Comparison of ENCODE assay signal across 8 mouse cellular contexts in genomic region chr12:80258520-80259215, GRCm38 (mm10). TPM values are rescaled to one million over a fixed set of nuclear protein-coding genes. Genes with fewer than 3 reads are reported as not detected.
DNase-seq lines count a peak whose midpoint lies in the region; ATAC-seq and TF ChIP-seq lines count a peak whose summit lies in the region.

No protein-coding gene starts in this region.

- peak overlapping the region; percentile 81 for H3K9ac ChIP-seq in limb, embryonic 11.5 days (ENCODE audit: low read length)
- peak overlapping the region; percentile 79 for H3K9ac ChIP-seq in neural tube, embryonic 14.5 days (replicated peaks; ENCODE audit: low read depth, low read length)

- no peaks in the 10 kb centered on the region for H3K9me3 ChIP-seq in limb, embryonic 11.5 days (ENCODE audit: control insufficient read depth, low read length)
- no peaks in the 10 kb centered on the region for H3K9me3 ChIP-seq in neural tube, embryonic 14.5 days (ENCODE audit: control insufficient read depth, low read length)

- peak; percentile 15 for DNase-seq in cerebellum, adult 11-12 months
- no peak for DNase-seq in spleen, adult 2 months (ENCODE audit: low read depth in 1 of 2, low spot score in 2 of 2)
- DNase-seq in spleen, adult 12 weeks (ENCODE audit: low spot score) = no peak
- DNase-seq in limb, embryonic 11.5 days (ENCODE audit: low spot score) = peak; percentile 48
- DNase-seq in spleen, adult 18-20 months = no peak
- no peak for DNase-seq in yolk sac, embryonic 10.5 days (ENCODE audit: low spot score)

- H3K27ac ChIP-seq in spleen, adult 2 months (ENCODE audit: insufficient read depth, low read length) = peak overlapping the region; percentile 82
- H3K27ac ChIP-seq in limb, embryonic 11.5 days (replicated peaks; ENCODE audit: low read depth, low read length) = peak overlapping the region; percentile 96
- peak overlapping the region; percentile 83 for H3K27ac ChIP-seq in neural tube, embryonic 14.5 days (ENCODE audit: low read depth, low read length)

- H3K4me1 ChIP-seq in spleen, adult 2 months (ENCODE audit: control insufficient read depth, insufficient read depth, insufficient read length) = peaks cover 9% of the 10 kb centered on the region
- peaks cover 15% of the 10 kb centered on the region for H3K4me1 ChIP-seq in limb, embryonic 11.5 days (ENCODE audit: control insufficient read depth, insufficient read depth, low read length)
- H3K4me1 ChIP-seq in neural tube, embryonic 14.5 days (ENCODE audit: control insufficient read depth, insufficient read depth, low read length) = peaks cover 6% of the 10 kb centered on the region; the same call in 1 of the 2 replicates

- no peak for TF ChIP-seq CTCF in spleen, adult 2 months (IDR thresholded peaks at IDR 0.05; ENCODE audit: extremely low read depth, insufficient read depth, insufficient read length, insufficient replicate concordance)

- no peaks in the 10 kb centered on the region for H3K36me3 ChIP-seq in spleen, adult 2 months (ENCODE audit: control insufficient read depth, insufficient read depth, low read length)
- no peaks in the 10 kb centered on the region; the same call in 1 of the 2 replicates for H3K36me3 ChIP-seq in limb, embryonic 11.5 days (ENCODE audit: control insufficient read depth, insufficient read depth, low read length)
- no peaks in the 10 kb centered on the region for H3K36me3 ChIP-seq in neural tube, embryonic 14.5 days (ENCODE audit: control insufficient read depth, insufficient read depth, low read length)

- H3K4me3 ChIP-seq in spleen, adult 2 months (ENCODE audit: extremely low read depth, insufficient read depth, insufficient read length) = peak overlapping the region; percentile 62
- peak overlapping the region; percentile 75 for H3K4me3 ChIP-seq in limb, embryonic 11.5 days (ENCODE audit: low read depth, low read length)
- H3K4me3 ChIP-seq in neural tube, embryonic 14.5 days (ENCODE audit: low read depth, low read length) = peak overlapping the region; percentile 62

- peak overlapping the region; percentile 68 for H3K4me2 ChIP-seq in limb, embryonic 11.5 days (ENCODE audit: low read depth, severe bottlenecking)
- peak overlapping the region; percentile 78 for H3K4me2 ChIP-seq in neural tube, embryonic 14.5 days (ENCODE audit: low read depth, low read length)

- no peak for ATAC-seq in cerebellum, adult (ENCODE audit: insufficient number of reproducible peaks, low FRiP score, low TSS enrichment)
- ATAC-seq in limb, embryonic 11.5 days (ENCODE audit: insufficient number of reproducible peaks, low FRiP score, low TSS enrichment, low read depth) = 0 out of 2 replicates have a peak, but pooled peaks have one; percentile 0
- ATAC-seq in neural tube, embryonic 14.5 days (ENCODE audit: low read depth) = peak; percentile 0; the same call in 1 of the 2 replicates

- 7% methylated on average over 22 of the region's 22 CpGs for WGBS in spleen, adult 2 months
- WGBS in limb, embryonic 11.5 days = 0% methylated on average over 22 of the region's 22 CpGs
- WGBS in neural tube, embryonic 14.5 days = under 1% methylated on average over 20 of the region's 22 CpGs

- TF ChIP-seq POLR2A in spleen, adult 2 months (IDR thresholded peaks at IDR 0.05; ENCODE audit: low read depth, low read length) = no peak

- H3K27me3 ChIP-seq in spleen, adult 2 months (ENCODE audit: control insufficient read depth, insufficient read depth, low read length) = peaks cover 5% of the 10 kb centered on the region
- H3K27me3 ChIP-seq in limb, embryonic 11.5 days (ENCODE audit: control insufficient read depth, insufficient read depth, low read length) = no peaks in the 10 kb centered on the region
- H3K27me3 ChIP-seq in neural tube, embryonic 14.5 days (ENCODE audit: control insufficient read depth, insufficient read depth, low read length) = no peaks in the 10 kb centered on the region

RNA-seq across cellular contexts. Expression of gene Actn1, which starts 1.5 kb away (rescaled TPM):
- polyA plus RNA-seq in spleen, adult 2 months (2012; rRNA removed) = 81.7 and 84.7 TPM in 2 replicates
- polyA plus RNA-seq in limb, embryonic 11.5 days (2014; fragmentation: Nextera tagmentation; extraction: Ambion mirVana) = 46.0 and 49.2 TPM in 2 replicates
- polyA plus RNA-seq in neural tube, embryonic 14.5 days (2014; fragmentation: Nextera tagmentation; extraction: Ambion mirVana) = 10.3 and 11.0 TPM in 2 replicates

Comparison
In these comparisons a context has a peak if more than half of its experiments do, and no peak if none do; other contexts are left out.
1. DNase-seq: peak in cerebellum, adult 11-12 months (single experiment) and limb, embryonic 11.5 days (single experiment); none in spleen, adult 2 months (0 of 2), spleen, adult 12 weeks (single experiment), spleen, adult 18-20 months (0 of 2) and yolk sac, embryonic 10.5 days (single experiment).
2. Peak in every context shown above with its lines, with median percentiles within 50 percentile points of each other: H3K27ac ChIP-seq and H3K4me3 ChIP-seq.